Mouse (Mus musculus) G1E (cell line): ENCODE data around the gene March1. TPM values are rescaled to one million over a fixed set of nuclear protein-coding genes. Genes with fewer than 3 reads are reported as not detected.

Experiments used
- ATAC-seq: 2 replicates; pipeline ENCODE4 v1.8.0; 2016; ENCODE audit warnings: mild to moderate bottlenecking; ENCODE audit not compliant: insufficient number of reproducible peaks, poor library complexity, low FRiP score, severe bottlenecking; ENCODE audit errors: extremely low read depth
- DNase-seq: peaks from one replicate; pipeline ENCODE4 v3.0.0; 2012; ENCODE audit warnings: low spot score
- H3K27me3 ChIP-seq: 2 replicates; pipeline ENCODE4 v1.6.1; 2012; ENCODE audit warnings: mild to moderate bottlenecking, low read length, inconsistent platforms; ENCODE audit not compliant: insufficient read depth
- H3K36me3 ChIP-seq: replicated peaks from 2 replicates; pipeline ENCODE3; 2012; ENCODE audit warnings: mild to moderate bottlenecking, inconsistent platforms
- H3K4me1 ChIP-seq: 2 replicates; pipeline ENCODE4 v1.6.1; 2012; ENCODE audit warnings: low read depth, low read length, inconsistent platforms, mixed read lengths; ENCODE audit not compliant: insufficient read depth
- H3K4me3 ChIP-seq: 2 replicates; pipeline ENCODE4 v1.5.1; 2012; ENCODE audit warnings: low read depth, mild to moderate bottlenecking, inconsistent platforms, low read length, moderate library complexity, mixed read lengths
- H3K9me3 ChIP-seq: replicated peaks from 2 replicates; pipeline ENCODE4 v1.6.1; 2012; ENCODE audit warnings: inconsistent platforms
- CTCF ChIP-seq: IDR thresholded peaks from 2 replicates; pipeline ENCODE4 v1.5.1; 2012; ENCODE audit warnings: low read depth, low read length, inconsistent platforms, mixed read lengths
- GATA1 ChIP-seq: IDR thresholded peaks from 2 replicates; pipeline ENCODE4 v1.6.1; 2012; ENCODE audit warnings: borderline replicate concordance, low read length, inconsistent platforms, mixed read lengths
- GATA2 ChIP-seq: IDR thresholded peaks from 2 replicates; pipeline ENCODE4 v1.6.1; 2012; ENCODE audit warnings: low read depth, low read length, inconsistent platforms, borderline replicate concordance
- POLR2AphosphoS5 ChIP-seq: IDR thresholded peaks from 2 replicates; pipeline ENCODE4 v1.6.1; 2012; ENCODE audit warnings: low read depth, low read length, inconsistent platforms; ENCODE audit not compliant: insufficient replicate concordance
- TAL1 ChIP-seq: conservative IDR thresholded peaks from 2 replicates; pipeline ENCODE4 v1.6.1; 2012; ENCODE audit warnings: low read depth, low read length, inconsistent platforms, mixed read lengths
- polyA plus RNA-seq: library from polyadenylated mRNA; stranded (reverse); fragments of >175 nt; gene quantifications from 2 replicates; pipeline ENCODE4 v1.2.3, GENCODE M21; 2012
- total RNA-seq, 2 experiments: library from RNA; stranded (forward) in 1 of 2; stranded (reverse) in 1 of 2; fragments of 200-1000 nt in 1 of 2; fragments of >200 nt in 1 of 2; fragmentation: Nextera tagmentation in 1 of 2; gene quantifications; 2 replicates each; pipeline ENCODE4 v1.2.3; 2014 to 2017

The March1 gene
- total and polyA plus RNA-seq, 3 experiments, result 0.16 TPM; not detected in 2

DNA sequence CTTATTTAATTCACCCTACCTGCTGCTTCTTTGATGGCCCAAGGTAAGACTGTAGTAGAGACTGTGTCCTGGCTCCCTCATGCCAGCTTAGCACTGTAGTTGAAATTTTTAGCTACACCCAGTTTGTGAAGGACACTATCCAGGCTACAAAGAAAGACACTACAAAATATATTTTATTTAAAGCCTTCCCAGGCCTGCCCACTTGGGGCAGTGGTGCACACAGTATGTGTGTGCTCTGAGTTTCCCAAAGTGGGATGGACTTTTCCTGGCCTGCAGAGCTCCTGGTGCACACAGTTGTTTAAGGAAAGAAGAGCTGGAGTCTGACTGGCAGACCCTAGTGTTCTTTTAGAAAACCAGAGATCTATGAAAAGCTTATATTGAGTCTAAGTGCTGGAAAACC is 839.4 kb downstream of the March1 start:
- no peak for TF ChIP-seq GATA2
- TF ChIP-seq GATA1, result no peak
- TF ChIP-seq POLR2AphosphoS5, result no peak
- no peak for TF ChIP-seq CTCF
- no peak for TF ChIP-seq TAL1
- no peak for ATAC-seq
- Histone ChIP-seq H3K4me1 (peaks cover 2% of the 10 kb centered on the region; the same call in 1 of the 2 replicates), H3K27me3 (peaks cover 11% of the 10 kb centered on the region), H3K36me3 (no peaks in the 10 kb centered on the region), H3K4me3 (no peak overlapping the region), H3K9me3 (no peaks in the 10 kb centered on the region)
- DNase-seq, result no peak

DNA sequence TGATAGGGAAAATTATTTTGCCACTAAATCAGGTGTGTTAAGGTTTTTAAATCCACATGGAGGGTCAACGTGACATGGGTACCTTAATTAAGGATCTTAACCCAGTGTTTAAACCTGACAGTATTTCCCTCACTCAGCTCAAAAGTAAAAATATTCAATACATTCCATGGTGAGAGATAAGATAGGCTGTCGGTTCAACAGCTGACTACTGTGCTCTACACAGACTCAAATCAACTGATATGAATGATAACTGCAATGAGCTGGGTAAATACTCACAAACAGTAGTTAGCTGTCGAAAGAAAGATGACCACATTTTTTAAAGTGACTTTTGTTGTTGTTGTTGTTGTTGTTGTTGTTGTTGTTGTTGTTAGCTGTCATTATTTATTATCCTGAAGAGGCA is 852.1 kb downstream of the March1 start:
- Histone ChIP-seq H3K4me1 (peaks cover 3% of the 10 kb centered on the region; the same call in 1 of the 2 replicates), H3K9me3 (no peaks in the 10 kb centered on the region), H3K4me3 (no peak overlapping the region), H3K36me3 (peaks cover under 1% of the 10 kb centered on the region), H3K27me3 (peaks cover 16% of the 10 kb centered on the region)
- no peak for DNase-seq
- TF ChIP-seq TAL1 (no peak), GATA1 (no peak), CTCF (no peak), GATA2 (no peak), POLR2AphosphoS5 (no peak)
- no peak for ATAC-seq

DNA sequence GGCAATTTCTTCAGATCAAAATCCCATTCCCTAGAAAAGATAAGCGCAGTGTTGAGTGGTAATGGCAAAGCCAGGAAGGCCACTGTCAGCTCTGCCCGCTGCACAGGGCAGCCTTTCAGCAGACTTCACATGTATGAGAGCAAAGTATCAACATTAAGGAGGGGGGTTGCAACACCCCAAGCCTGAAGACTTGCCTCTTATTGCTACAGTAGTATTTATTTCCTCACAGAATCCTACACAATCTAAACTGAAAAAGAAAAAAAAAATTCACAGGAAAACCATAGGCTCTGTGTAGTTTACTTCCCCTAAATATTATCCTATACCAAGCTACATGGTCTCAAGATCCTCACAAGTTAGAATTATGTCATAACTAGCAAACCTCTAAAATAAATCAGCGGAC is 859.2 kb downstream of the March1 start:
- Histone ChIP-seq H3K36me3 (peaks cover 62% of the 10 kb centered on the region), H3K9me3 (no peaks in the 10 kb centered on the region), H3K4me1 (peaks cover 18% of the 10 kb centered on the region), H3K4me3 (no peak overlapping the region), H3K27me3 (no peaks in the 10 kb centered on the region)
- TF ChIP-seq GATA1, result no peak
- TF ChIP-seq TAL1, result no peak
- no peak for TF ChIP-seq POLR2AphosphoS5
- TF ChIP-seq GATA2, result no peak
- no peak for TF ChIP-seq CTCF
- no peak for DNase-seq
- ATAC-seq, result no peak

DNA sequence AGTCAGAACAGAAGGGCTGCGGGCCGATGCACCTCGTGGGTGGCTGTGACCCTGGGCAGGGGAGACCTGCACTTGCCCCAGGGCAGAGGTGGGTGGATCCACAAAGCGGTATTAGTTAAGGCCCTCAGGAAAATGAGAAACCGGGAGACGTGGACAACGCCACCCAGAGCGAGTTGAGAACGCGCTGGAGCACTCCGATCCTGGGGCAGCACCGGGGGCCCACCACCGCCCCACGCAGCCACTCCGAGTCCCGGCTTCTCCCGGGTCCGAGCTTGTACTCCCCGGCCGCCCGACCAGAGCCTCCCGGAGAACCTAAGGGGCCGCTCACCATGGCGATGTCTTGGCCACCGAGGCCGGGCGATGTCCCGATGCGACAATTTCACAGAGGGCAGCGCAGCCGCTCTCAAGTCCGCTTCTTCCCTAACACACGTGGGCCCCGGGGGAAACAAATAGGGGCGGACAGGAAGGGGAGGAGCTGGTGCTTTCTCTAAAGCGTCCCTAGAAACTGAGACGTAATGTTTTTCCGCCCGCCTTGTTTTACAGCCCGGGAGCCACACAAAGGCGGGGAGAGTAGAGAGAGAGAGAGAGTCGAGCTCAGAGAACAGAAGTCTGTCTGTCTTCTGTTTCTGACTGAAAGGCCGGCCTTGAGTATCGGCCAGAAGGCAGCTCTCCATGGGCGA is 868.5 kb downstream of the March1 start, which contains the start of gene Tma16:
TSS of gene Tma16 (minus strand) at position 447 of the 680 bp plus-strand sequence.
- H3K4me3 ChIP-seq, result peak within 1 kb of the TSS; percentile 80
- no peaks in the 10 kb centered on the region for H3K9me3 ChIP-seq
- peaks cover 31% of the 10 kb centered on the region for H3K36me3 ChIP-seq
- DNase-seq (peak; percentile 55), ATAC-seq (peak; percentile 87)
- H3K4me1 ChIP-seq, result peaks cover 30% of the 10 kb centered on the region
- TF ChIP-seq GATA2, result no peak
- TF ChIP-seq GATA1, result no peak
- TF ChIP-seq CTCF, result no peak
- no peak for TF ChIP-seq POLR2AphosphoS5
- no peak for TF ChIP-seq TAL1
- no peaks in the 10 kb centered on the region for H3K27me3 ChIP-seq

DNA sequence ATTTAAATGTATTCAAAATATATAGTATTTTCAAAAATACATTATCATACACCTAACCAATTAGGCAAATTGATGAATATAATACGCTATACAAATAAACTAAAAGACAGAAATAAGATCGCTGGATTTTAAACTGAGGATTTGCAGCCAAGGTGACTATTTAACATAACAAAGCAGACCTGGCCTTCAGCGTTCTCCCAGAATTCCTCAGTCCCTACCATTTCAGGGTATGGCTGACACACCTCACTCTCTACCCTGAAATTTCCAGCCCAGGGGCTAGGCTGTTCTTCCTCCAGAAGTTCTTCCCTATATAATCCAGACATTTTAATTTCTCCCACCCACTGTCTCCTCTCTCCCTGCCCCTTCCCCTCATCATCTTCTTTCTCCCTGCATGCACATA is 870.9 kb downstream of the March1 start:
- H3K36me3 ChIP-seq, result peaks cover 9% of the 10 kb centered on the region
- TF ChIP-seq POLR2AphosphoS5, result no peak
- no peak for TF ChIP-seq TAL1
- no peak for TF ChIP-seq GATA1
- no peak for TF ChIP-seq GATA2
- no peak for TF ChIP-seq CTCF
- ATAC-seq (no peak), DNase-seq (no peak)
- H3K27me3 ChIP-seq, result no peaks in the 10 kb centered on the region; the same call in 1 of the 2 replicates
- peaks cover 25% of the 10 kb centered on the region for H3K4me1 ChIP-seq
- H3K4me3 ChIP-seq, result no peak overlapping the region
- no peaks in the 10 kb centered on the region for H3K9me3 ChIP-seq

DNA sequence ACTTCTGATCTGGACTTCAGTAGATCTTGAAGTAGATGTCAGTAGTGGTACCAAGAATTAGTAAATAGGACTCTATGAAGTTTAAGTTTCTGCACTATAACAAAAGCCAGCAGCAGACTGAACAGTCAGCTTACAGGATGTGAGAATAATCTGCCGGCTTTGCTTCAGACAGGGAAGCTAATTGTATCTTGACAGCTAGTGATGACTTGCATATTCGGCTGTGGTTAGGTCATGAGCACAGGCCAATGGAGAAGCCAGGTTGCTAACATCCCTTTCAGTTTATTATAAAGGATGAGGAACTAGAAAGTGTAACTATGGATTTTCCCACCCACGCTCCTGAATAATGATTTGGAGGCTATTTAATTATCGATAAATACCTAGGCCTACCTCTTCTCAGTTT is 872.9 kb downstream of the March1 start:
- no peaks in the 10 kb centered on the region for H3K9me3 ChIP-seq
- no peaks in the 10 kb centered on the region for H3K36me3 ChIP-seq
- peaks cover 13% of the 10 kb centered on the region for H3K4me1 ChIP-seq
- no peak overlapping the region for H3K4me3 ChIP-seq
- peak; percentile 15 for DNase-seq
- peak; percentile 54 for ATAC-seq
- TF ChIP-seq GATA2 (no peak), TAL1 (no peak), CTCF (no peak), POLR2AphosphoS5 (no peak), GATA1 (no peak)
- H3K27me3 ChIP-seq, result no peaks in the 10 kb centered on the region; the same call in 1 of the 2 replicates
